Mouse (Mus musculus): ENCODE data around the gene Nr6a1. TPM values are rescaled to one million over a fixed set of nuclear protein-coding genes. Genes with fewer than 3 reads are reported as not detected.

Nr6a1 gene
- polyA plus RNA-seq, 1 experiment from 2014 or later, result 5.2 TPM

- no peak overlapping the region for H3K9ac ChIP-seq
- no peak overlapping the region for H3K4me2 ChIP-seq (replicated peaks)
- H3K9me3 ChIP-seq, result no peaks in the 10 kb centered on the region
- peak; percentile 45; the same call in 1 of the 2 replicates for ATAC-seq (ENCODE audit: low FRiP score, low read depth)
- 64% methylated on average over 9 of the region's 9 CpGs for WGBS
- H3K27ac ChIP-seq, result no peak overlapping the region
- H3K4me1 ChIP-seq, result no peaks in the 10 kb centered on the region
- peaks cover 9% of the 10 kb centered on the region; the same call in 1 of the 2 replicates for H3K27me3 ChIP-seq (replicated peaks)
- no peak overlapping the region for H3K4me3 ChIP-seq
- H3K36me3 ChIP-seq, result no peaks in the 10 kb centered on the region
These were observed 252.0 kb downstream of the Nr6a1 start for GRCm38 (mm10) chr2:38675366-38675969.

Small RNA genes lying within 50 kb of the gene (microRNA-seq; reads per million reads assigned to microRNA genes)
- gene Mir181a-2 (1,234 reads per million, percentile 81 among the genes with 10 or more reads in this experiment), gene Mir181b-2 (1,373 reads per million, percentile 82 among the genes with 10 or more reads in this experiment)

Other genes with a start within 250 kb of the Nr6a1 start
- gene Nr5a1, start 213.1 kb downstream of the Nr6a1 start, polyA plus RNA-seq (2016; fragmentation: Nextera tagmentation; extraction: Ambion mirVana), result 0.06 and 0.11 TPM in 2 replicates
- gene Olfml2a, start 4.3 kb upstream of the Nr6a1 start, polyA plus RNA-seq (2016; fragmentation: Nextera tagmentation; extraction: Ambion mirVana), result 4.4 and 5.3 TPM in 2 replicates
- 1.6 and 2.0 TPM in 2 replicates for gene Wdr38, start 69.8 kb upstream of the Nr6a1 start, polyA plus RNA-seq (2016; fragmentation: Nextera tagmentation; extraction: Ambion mirVana)
- 122 and 133 TPM in 2 replicates for gene Arpc5l, start 77.7 kb upstream of the Nr6a1 start, polyA plus RNA-seq (2016; fragmentation: Nextera tagmentation; extraction: Ambion mirVana)
- 887 and 959 TPM in 2 replicates for gene Rpl35, start 77.9 kb upstream of the Nr6a1 start, polyA plus RNA-seq (2016; fragmentation: Nextera tagmentation; extraction: Ambion mirVana)
- 31.4 and 31.5 TPM in 2 replicates for gene Golga1, start 137.9 kb upstream of the Nr6a1 start, polyA plus RNA-seq (2016; fragmentation: Nextera tagmentation; extraction: Ambion mirVana)

All from neural tube, embryonic 12.5 days (tissue).